29 mouse cellular contexts compared by ENCODE assay signal in the genomic region with DNA sequence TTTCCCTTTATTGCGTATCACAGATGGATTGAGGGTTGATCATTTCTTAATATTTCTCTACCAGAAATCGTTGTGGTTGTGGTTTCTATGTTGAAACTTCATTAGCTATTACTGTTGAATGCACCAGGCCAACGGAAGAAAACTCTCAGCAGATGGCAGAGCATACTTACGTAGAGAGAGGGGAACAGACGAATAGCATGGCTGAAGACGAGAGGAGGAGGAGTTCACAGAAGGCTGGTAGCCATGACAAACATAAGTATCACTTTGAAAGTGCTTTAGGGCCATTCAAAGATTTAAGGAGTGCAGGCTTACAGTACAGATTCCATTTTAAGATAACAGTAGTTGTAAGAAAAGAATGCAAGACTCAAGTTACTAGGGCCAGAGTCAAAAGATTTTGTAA. TPM values are rescaled to one million over a fixed set of nuclear protein-coding genes. Genes with fewer than 3 reads are reported as not detected.
DNase-seq lines count a peak whose midpoint lies in the region; ATAC-seq and TF ChIP-seq lines count a peak whose summit lies in the region.
"Had no signal": no experiment of that assay in that cellular context is flagged by ENCODE, and none has a peak within 500 bp of the region (broad histone marks: within the 10 kb centered on the region; RNA-seq: fewer than 3 reads in every experiment).

No protein-coding gene starts in this region.

- WGBS in liver, adult 2 months: 44% methylated on average over 6 of the region's 6 CpGs
- 80% methylated on average over 6 of the region's 6 CpGs for WGBS in liver, embryonic 11.5 days

- TF ChIP-seq CTCF in liver, adult 2 months (IDR thresholded peaks at IDR 0.05; ENCODE audit: low read depth, low read length): no peak

- no peak overlapping the region for H3K4me3 ChIP-seq in liver, adult 2 months (ENCODE audit: insufficient read depth, low read depth, low read length)
- no peak overlapping the region for H3K4me3 ChIP-seq in liver, embryonic 11.5 days (ENCODE audit: low read depth, low read length)
- H3K4me3 ChIP-seq: forebrain, embryonic 10.5 days; forebrain, embryonic 13.5 days; heart, embryonic 12.5 days; heart, embryonic 15.5 days; hindbrain, embryonic 10.5 days; hindbrain, embryonic 13.5 days had no signal

- H3K9ac ChIP-seq in liver, adult 2 months (ENCODE audit: low read depth, low read length): no peak overlapping the region
- H3K9ac ChIP-seq in liver, embryonic 11.5 days (ENCODE audit: low read depth, low read length): no peak overlapping the region
- H3K9ac ChIP-seq: forebrain, embryonic 13.5 days; heart, embryonic 12.5 days; heart, embryonic 15.5 days; hindbrain, embryonic 13.5 days had no signal

- H3K27me3 ChIP-seq in liver, adult 2 months (ENCODE audit: control insufficient read depth, insufficient read depth, low read length): no peaks in the 10 kb centered on the region
- H3K27me3 ChIP-seq in liver, embryonic 11.5 days (replicated peaks; ENCODE audit: control insufficient read depth, insufficient read depth, low read length): no peaks in the 10 kb centered on the region
- H3K27me3 ChIP-seq: CH12.LX; forebrain, embryonic 13.5 days; heart, embryonic 12.5 days; heart, embryonic 15.5 days; hindbrain, embryonic 13.5 days; Patski had no signal

- DNase-seq in liver, adult 2 months (ENCODE audit: extremely low read depth, low read depth, low spot score): no peak
- no peak for DNase-seq in liver, embryonic 11.5 days (ENCODE audit: low spot score)
- peak; percentile 89 for DNase-seq in 416B (ENCODE audit: low read depth)
- DNase-seq in lung, postnatal 25 days (ENCODE audit: low spot score): peak; percentile 73
- DNase-seq in thymus, postnatal 0 days (ENCODE audit: low spot score): no peak
- DNase-seq in cerebellum, postnatal 25 days: no peak
- DNase-seq: adrenal gland, postnatal 10 days; adrenal gland, postnatal 36 days; B cell, adult 2 months; cerebellum, adult 18-20 months; cerebellum, adult 9-10 months; cerebellum, postnatal 14 days; gastrocnemius, postnatal 10 days; gastrocnemius, postnatal 36 days; heart, adult 11 months; heart, postnatal 10 days; heart, postnatal 36 days had no signal

- peaks cover 5% of the 10 kb centered on the region; the same call in 1 of the 2 replicates for H3K79me2 ChIP-seq in liver, adult 2 months (ENCODE audit: control insufficient read depth, insufficient read depth, low read length)

- H3K36me3 ChIP-seq in liver, adult 2 months (ENCODE audit: control insufficient read depth, insufficient read depth, low read length): peaks cover 4% of the 10 kb centered on the region; the same call in 1 of the 2 replicates
- H3K36me3 ChIP-seq in liver, embryonic 11.5 days (ENCODE audit: control insufficient read depth, insufficient read depth, low read length): 0 out of 2 replicates have a peak, but pooled peaks cover 3% of the 10 kb centered on the region
- H3K36me3 ChIP-seq: hindbrain, embryonic 13.5 days had no signal

- ATAC-seq in liver, embryonic 11.5 days (replicated peaks; ENCODE audit: low FRiP score): no peak
- peak; percentile 65 for ATAC-seq in megakaryocyte progenitor cell, adult 5-6 weeks (replicated peaks; ENCODE audit: poor library complexity)
- ATAC-seq: forebrain, embryonic 13.5 days; forebrain, embryonic 16.5 days; hindbrain, embryonic 16.5 days; Patski had no signal

- no peak for TF ChIP-seq POLR2A in liver, adult 2 months (IDR thresholded peaks at IDR 0.05; ENCODE audit: extremely low read depth, insufficient read depth, low read length)

- H3K9me3 ChIP-seq in liver, embryonic 11.5 days (ENCODE audit: control insufficient read depth, low read length): no peaks in the 10 kb centered on the region
- H3K9me3 ChIP-seq: forebrain, embryonic 10.5 days; forebrain, embryonic 13.5 days; G1E; heart, embryonic 12.5 days; heart, embryonic 15.5 days; hindbrain, embryonic 10.5 days; hindbrain, embryonic 13.5 days had no signal

- peaks cover 8% of the 10 kb centered on the region for H3K4me1 ChIP-seq in liver, adult 2 months (ENCODE audit: control insufficient read depth, insufficient read depth, low read length)
- H3K4me1 ChIP-seq in liver, embryonic 11.5 days (replicated peaks; ENCODE audit: control insufficient read depth, insufficient read depth, low read length): peaks cover 2% of the 10 kb centered on the region; the same call in 1 of the 2 replicates

- 0 out of 2 replicates have a peak overlapping the region, but pooled peaks have one; percentile 5 for H3K27ac ChIP-seq in liver, adult 2 months (replicated peaks; ENCODE audit: insufficient read depth, low read depth, low read length)
- no peak overlapping the region for H3K27ac ChIP-seq in liver, embryonic 11.5 days (ENCODE audit: low read depth, low read length)
- H3K27ac ChIP-seq: forebrain, embryonic 10.5 days; forebrain, embryonic 13.5 days; heart, embryonic 15.5 days; hindbrain, embryonic 10.5 days; hindbrain, embryonic 13.5 days had no signal

- no peak overlapping the region for H3K4me2 ChIP-seq in liver, embryonic 11.5 days
- H3K4me2 ChIP-seq: forebrain, embryonic 13.5 days; heart, embryonic 12.5 days; heart, embryonic 15.5 days; hindbrain, embryonic 13.5 days had no signal

RNA-seq across cellular contexts. Expression of gene Cox7a2, which starts 2.8 kb away (rescaled TPM):
- total RNA-seq in liver, adult 2 months (2014; rRNA removed): 458 and 539 TPM in 2 replicates
- polyA plus RNA-seq in liver, adult 2 months (2012; rRNA removed): 163 and 249 TPM in 2 replicates
- polyA plus RNA-seq in liver, embryonic 11.5 days (2014; fragmentation: Nextera tagmentation; extraction: Ambion mirVana): 708 and 720 TPM in 2 replicates
- total RNA-seq in megakaryocyte progenitor cell, adult 5-6 weeks (2015): 482 and 517 TPM in 2 replicates
- total RNA-seq in megakaryocyte progenitor cell, adult 5-6 weeks (2017): 92.4 and 175 TPM in 2 replicates
- 879 and 918 TPM in 2 replicates for polyA plus RNA-seq in thymus, postnatal 0 days (2015; fragmentation: Nextera tagmentation; extraction: Ambion mirVana)

RNA-seq across cellular contexts. Expression of gene Tmem30a, which starts 30.8 kb away (rescaled TPM):
- 150 and 156 TPM in 2 replicates for total RNA-seq in liver, adult 2 months (2014; rRNA removed)
- polyA plus RNA-seq in liver, adult 2 months (2012; rRNA removed): 54.0 and 58.9 TPM in 2 replicates
- 46.9 and 51.5 TPM in 2 replicates for polyA plus RNA-seq in liver, embryonic 11.5 days (2014; fragmentation: Nextera tagmentation; extraction: Ambion mirVana)
- 77.2 and 89.3 TPM in 2 replicates for total RNA-seq in megakaryocyte progenitor cell, adult 5-6 weeks (2015)
- 78.9 and 95.5 TPM in 2 replicates for total RNA-seq in megakaryocyte progenitor cell, adult 5-6 weeks (2017)
- polyA plus RNA-seq in thymus, postnatal 0 days (2015; fragmentation: Nextera tagmentation; extraction: Ambion mirVana): 51.6 and 52.7 TPM in 2 replicates

RNA-seq across cellular contexts. Expression of gene Col12a1, which starts 43.9 kb away (rescaled TPM):
- total RNA-seq in liver, adult 2 months (2014; rRNA removed): 0.60 and 1.0 TPM in 2 replicates
- 1.7 and 1.8 TPM in 2 replicates for polyA plus RNA-seq in liver, adult 2 months (2012; rRNA removed)
- 4.2 TPM in 2 replicates for polyA plus RNA-seq in liver, embryonic 11.5 days (2014; fragmentation: Nextera tagmentation; extraction: Ambion mirVana)
- total RNA-seq in megakaryocyte progenitor cell, adult 5-6 weeks (2015): not detected in 2 replicates
- not detected in 2 replicates for total RNA-seq in megakaryocyte progenitor cell, adult 5-6 weeks (2017)
- polyA plus RNA-seq in thymus, postnatal 0 days (2015; fragmentation: Nextera tagmentation; extraction: Ambion mirVana): 3.9 and 5.5 TPM in 2 replicates

Comparison
In these comparisons a context has a peak if more than half of its experiments do, and no peak if none do; other contexts are left out.
1. DNase-seq: peak in 416B (single experiment) and lung, postnatal 25 days (single experiment); none in liver, adult 2 months (single experiment), liver, embryonic 11.5 days (single experiment), thymus, postnatal 0 days (single experiment) and cerebellum, postnatal 25 days (0 of 2).